Mouse (Mus musculus): ENCODE data around the gene Glrp1. TPM values are rescaled to one million over a fixed set of nuclear protein-coding genes. Genes with fewer than 3 reads are reported as not detected.

The Glrp1 gene
- total RNA-seq, 2 experiments from 2014 or later: not detected

DNA sequence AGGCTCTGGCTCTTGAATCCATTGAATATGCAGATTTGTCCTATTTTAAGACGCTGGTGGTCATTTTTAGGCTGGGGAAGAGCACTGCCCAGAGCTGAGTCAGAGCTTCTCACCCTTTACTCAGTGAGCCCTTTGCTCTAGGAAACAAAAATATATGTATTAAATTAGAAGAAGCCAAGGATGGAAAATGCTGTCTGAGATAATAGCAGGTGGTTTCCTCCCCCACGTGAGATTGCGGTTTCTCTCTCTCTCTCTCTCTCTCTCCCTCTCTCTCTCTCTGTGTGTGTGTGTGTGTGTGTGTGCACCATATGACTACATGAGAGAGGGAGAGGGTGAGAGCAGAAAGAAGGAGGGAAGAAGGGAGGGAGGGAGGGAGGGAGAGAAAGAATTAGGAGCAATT, 12.5 kb downstream of the Glrp1 start:
- no peak for DNase-seq (ENCODE audit: low spot score in 2 of 2)

DNA sequence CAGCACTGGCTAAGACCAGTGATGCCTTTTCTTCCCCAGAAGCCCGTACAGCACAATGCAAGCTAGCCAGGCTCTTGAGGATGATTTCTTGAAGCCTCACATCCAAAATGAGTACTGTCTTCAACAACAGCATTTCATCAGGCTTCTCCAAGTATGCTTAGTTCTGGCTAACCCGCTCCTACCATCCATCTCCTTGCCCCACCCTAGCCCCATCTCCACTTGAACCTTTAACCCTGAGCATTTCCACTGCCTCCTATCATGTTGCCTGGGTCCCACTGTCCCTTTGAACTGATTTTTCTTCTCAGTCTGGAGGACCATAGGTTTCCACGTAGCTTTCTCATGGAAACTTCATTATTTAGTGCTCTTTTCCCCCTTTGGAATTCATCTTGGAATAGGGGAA, 17.5 kb downstream of the Glrp1 start:
- DNase-seq (ENCODE audit: low spot score in 2 of 2): no peak

DNA sequence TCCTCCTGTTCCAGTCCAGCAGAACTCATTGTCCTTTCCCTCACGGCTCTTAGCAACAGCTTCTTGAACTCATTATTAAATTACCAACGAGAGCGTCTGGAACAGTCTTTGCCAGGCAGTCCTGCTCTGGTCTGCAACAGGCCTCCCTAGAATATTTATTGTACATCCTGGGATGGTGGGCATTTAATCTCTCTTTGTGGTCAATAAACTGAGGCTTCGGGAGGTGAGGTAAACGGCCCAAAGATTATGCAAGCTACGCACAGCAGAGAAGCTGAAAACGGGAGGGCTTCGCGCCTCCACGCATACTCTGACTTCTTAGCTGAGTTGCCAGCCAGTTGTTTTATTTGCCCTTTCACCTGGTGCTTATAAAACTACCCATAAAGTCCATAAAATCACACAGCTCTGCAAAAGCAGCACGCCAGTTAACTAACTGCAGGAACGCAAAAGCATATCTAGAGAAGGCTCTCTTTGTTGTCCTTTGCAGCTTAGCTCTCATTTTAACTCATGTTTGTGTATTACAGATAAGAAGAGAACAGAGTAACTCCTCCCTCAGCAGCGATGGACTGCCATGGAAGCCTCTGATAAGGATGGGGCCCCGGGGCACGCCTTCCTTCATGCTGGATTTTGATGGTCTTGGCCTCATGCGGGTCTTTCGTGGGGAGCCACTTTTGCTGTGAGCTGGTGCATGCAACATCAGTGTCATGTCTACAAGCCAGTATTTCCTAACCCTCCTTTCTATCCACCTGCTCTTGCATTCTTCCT, 18.1 kb downstream of the Glrp1 start:
- no peak for DNase-seq (ENCODE audit: low spot score in 2 of 2)

DNA sequence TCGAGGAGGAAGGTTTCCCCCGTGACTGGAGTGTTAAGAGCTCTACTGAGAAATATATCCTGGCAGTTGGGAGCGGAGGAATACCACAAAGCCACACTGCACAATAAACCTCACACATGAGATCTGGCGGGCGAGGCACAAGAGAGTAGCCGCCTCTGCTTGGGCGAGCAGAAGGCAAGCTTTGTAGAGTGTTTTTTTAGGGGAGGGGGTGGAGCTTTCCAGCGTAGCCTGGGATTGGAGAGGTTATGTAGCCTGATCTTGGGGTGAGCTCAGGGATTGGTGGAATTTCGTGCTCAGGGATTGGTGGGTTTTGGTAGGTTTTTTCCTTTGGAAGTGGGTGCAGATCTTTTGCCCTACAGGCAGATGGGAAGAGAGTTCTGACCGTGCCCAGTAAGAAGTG, 19.7 kb downstream of the Glrp1 start:
- no peak for DNase-seq (ENCODE audit: low spot score in 2 of 2)

GRCm38 (mm10) chr1:88488957-88489356, 20.9 kb downstream of the Glrp1 start:
- no peak for DNase-seq (ENCODE audit: low spot score in 2 of 2)

GRCm38 (mm10) chr1:88486336-88486735, 23.5 kb downstream of the Glrp1 start:
- no peak for DNase-seq (ENCODE audit: low spot score in 2 of 2)

- DNase-seq (ENCODE audit: low spot score in 2 of 2): peak in 1 of 2 experiments; percentile 48
These were observed 25.8 kb downstream of the Glrp1 start for GRCm38 (mm10) chr1:88484059-88484458.

DNA sequence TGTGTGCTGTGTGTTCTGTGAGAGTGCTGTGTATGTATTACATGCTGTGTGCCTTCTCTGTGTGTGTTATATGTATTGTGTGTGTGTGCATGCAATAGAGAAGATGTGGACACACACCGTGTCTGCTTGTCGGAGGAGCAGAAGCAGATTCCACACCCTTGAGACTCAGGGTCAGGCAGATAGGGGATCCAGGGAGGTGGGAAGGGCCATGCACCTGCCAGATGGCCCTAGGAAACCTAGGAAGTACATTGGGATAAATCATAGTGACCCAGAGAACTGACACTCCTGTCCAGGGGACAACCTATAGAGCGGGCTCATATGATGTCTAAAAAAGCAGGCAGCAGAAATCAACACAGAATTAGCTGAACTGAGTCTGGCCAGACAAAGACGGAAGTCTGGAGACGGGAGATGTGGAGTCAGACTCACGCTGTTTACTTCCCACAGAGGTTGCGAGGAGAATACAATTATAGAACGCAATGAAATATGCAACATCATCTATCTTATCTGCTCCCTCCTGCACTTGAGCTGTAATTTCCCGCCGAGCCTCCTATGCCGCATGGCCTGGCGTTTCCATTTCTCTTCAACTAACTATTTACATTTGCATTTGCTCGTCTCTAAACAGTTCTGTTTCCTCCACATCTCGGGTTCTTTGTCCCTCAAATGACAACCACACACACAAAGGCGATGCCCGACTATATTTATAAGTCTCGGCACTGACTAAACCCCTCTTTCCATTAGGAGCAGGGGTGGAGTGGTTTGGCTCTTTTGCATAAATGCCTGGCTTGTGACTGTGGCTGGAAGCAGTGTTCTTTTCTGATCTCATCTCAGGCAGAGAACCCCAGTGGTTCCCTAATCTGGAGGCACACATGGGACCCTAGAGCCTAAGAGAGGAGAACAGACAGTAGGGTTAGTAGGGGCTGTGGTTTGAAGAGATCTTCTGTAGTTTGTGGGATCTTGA, 27.4 kb downstream of the Glrp1 start:
- no peak for DNase-seq (ENCODE audit: low spot score in 2 of 2)

GRCm38 (mm10) chr1:88480594-88480993, 29.3 kb downstream of the Glrp1 start:
- no peak for DNase-seq (ENCODE audit: low spot score in 2 of 2)

DNA sequence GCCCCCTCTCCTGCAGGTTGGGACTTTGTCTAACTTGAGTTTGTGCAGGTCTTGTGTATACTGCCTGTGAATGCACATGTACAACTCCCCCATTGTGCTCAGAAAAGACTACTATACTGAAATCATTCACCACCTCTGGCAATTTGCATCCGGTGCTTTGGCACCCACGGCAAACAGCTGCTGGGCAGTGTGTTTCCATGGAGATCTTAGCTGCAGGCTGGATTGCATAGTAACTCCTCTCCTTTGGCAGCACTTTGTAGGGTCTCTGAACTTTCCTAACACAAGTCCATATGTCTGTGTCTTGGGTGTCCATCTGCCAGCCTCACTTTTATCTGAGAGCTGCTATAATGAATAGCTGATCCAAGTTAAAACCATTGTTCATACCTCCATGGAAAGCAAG, 31.7 kb downstream of the Glrp1 start:
- peak in 1 of 2 experiments; percentile 15 for DNase-seq (ENCODE audit: low spot score in 2 of 2)

- no peak for DNase-seq (ENCODE audit: low spot score in 2 of 2)
These were observed 33.2 kb downstream of the Glrp1 start for GRCm38 (mm10) chr1:88476554-88477085.

DNA sequence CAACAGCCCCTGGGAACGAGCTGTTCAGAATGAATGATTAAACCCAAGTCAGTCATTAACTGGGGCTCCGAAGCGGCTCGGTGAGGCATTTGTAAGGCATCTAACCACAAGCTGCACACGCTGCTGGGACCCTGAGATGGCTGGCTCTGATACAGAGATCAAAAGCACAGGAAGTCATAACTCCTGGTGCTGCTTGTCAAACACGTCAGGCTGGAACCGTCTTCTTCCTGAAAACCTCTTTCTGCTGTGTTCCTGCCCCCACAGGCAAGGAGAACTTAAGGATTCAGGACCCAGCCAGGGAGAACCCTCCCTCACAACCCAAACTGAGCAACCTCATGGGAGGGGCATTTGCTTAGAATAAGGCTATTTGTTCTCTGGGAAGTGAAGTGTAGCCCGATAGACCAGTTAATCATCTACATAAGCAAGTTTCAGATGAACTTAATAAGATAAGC, 34.3 kb downstream of the Glrp1 start:
- no peak for DNase-seq (ENCODE audit: low spot score in 2 of 2)

GRCm38 (mm10) chr1:88474598-88474997, 35.3 kb downstream of the Glrp1 start:
- no peak for DNase-seq (ENCODE audit: low spot score in 2 of 2)

- DNase-seq (ENCODE audit: low spot score in 2 of 2): no peak
These were observed 36.0 kb downstream of the Glrp1 start for GRCm38 (mm10) chr1:88473899-88474298.

GRCm38 (mm10) chr1:88472258-88472657, 37.6 kb downstream of the Glrp1 start:
- no peak for DNase-seq (ENCODE audit: low spot score in 2 of 2)

- no peak for DNase-seq (ENCODE audit: low spot score in 2 of 2)
These were observed 40.1 kb downstream of the Glrp1 start for GRCm38 (mm10) chr1:88469746-88470145.

- DNase-seq (ENCODE audit: low spot score in 2 of 2): no peak
These were observed 41.5 kb downstream of the Glrp1 start for GRCm38 (mm10) chr1:88468335-88468734.

DNA sequence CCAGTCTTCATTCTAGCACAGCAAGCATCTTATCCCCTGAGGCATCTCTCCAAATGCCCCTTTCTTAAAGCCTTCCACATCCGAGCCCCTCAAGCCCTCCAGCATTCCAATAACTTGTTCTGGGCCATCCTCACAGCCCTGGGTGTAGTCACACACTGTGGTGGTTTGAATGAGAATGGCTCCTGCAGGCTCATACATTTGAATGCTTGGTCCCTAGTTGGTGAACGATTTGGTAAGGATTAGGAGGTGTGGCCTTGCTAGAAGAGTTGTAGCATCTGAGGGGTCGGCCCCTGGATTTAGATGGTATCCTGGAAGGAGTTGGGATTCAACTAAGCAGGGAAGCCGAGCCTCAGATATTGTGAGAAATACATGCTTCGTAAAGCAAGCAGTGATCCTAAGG, 42.0 kb downstream of the Glrp1 start:
- no peak for DNase-seq (ENCODE audit: low spot score in 2 of 2)

- DNase-seq (ENCODE audit: low spot score in 2 of 2): no peak
These were observed 43.4 kb downstream of the Glrp1 start for GRCm38 (mm10) chr1:88466325-88467064.

- no peak for DNase-seq (ENCODE audit: low spot score in 2 of 2)
These were observed 44.1 kb downstream of the Glrp1 start for GRCm38 (mm10) chr1:88465722-88466121.

Measured in layer of hippocampus, adult 18-20 months (tissue).